Mouse (Mus musculus): Measurements from ENCODE around the gene Sympk. TPM values are rescaled to one million over a fixed set of nuclear protein-coding genes. Genes with fewer than 3 reads are reported as not detected.

The Sympk gene
- 100 to 1,000 TPM in 1 of 2 experiments, 10 to 100 TPM in 1; 92.0 to 105 TPM for total RNA-seq (2021)
- long read RNA-seq, experiment 1, full-length matches to known transcripts, result 16 of 21 reads
- long read RNA-seq, experiment 1, partial matches to known transcripts, result 2 of 21 reads
- long read RNA-seq, experiment 1, other reads (novel, unspliced or antisense), result 3 of 21 reads
- long read RNA-seq, experiment 2, full-length matches to known transcripts, result 3 of 17 reads
- long read RNA-seq, experiment 2, partial matches to known transcripts, result 11 of 17 reads
- long read RNA-seq, experiment 2, other reads (novel, unspliced or antisense), result 3 of 17 reads

DNA sequence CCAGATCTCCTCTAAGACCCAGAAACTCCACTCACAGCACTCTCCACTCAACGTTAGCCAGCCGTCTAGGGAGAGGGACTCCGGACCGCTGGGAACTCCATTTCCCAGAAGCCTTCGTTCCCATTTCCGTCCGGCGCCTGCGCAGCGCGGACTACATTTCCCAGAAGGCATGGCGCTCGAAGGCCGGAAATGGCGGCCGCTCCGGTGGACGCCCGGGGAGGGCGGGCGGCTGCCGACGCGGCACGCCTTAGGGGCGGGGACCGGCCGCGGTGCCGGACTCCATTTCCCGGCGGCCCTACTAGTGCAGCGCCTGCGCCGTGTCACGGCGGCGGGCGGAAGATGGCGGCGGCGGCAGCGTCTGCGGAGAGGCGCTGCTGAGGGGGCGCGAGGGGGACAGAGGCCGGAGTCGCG is at the start of gene Sympk:
Sympk (plus strand) TSS at position 282 of the 411 bp plus-strand sequence.
- DNase-seq (ENCODE audit: low spot score in 2 of 2), result peak; percentile 89 to 92

DNA sequence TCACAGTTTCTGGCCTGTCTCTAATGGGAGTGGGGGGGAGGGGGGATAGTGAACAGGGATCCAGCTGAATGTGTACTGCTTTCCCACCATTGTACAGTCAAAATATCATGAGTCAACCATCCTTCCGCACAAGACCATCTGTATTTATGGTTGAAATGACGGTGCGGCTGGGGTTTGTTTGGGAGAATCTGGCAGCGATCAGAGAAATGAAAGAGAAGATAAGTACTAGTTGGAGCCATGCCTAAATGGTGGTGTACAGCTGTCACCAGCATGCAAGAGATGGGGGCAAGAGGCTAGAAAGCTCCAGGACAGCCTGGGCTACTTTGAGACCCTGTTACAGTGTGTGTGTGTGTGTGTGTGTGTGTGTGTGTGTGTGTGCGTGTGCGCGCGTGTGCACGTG is 45.8 kb upstream of the Sympk start:
- no peak for DNase-seq (ENCODE audit: low spot score in 2 of 2)

DNA sequence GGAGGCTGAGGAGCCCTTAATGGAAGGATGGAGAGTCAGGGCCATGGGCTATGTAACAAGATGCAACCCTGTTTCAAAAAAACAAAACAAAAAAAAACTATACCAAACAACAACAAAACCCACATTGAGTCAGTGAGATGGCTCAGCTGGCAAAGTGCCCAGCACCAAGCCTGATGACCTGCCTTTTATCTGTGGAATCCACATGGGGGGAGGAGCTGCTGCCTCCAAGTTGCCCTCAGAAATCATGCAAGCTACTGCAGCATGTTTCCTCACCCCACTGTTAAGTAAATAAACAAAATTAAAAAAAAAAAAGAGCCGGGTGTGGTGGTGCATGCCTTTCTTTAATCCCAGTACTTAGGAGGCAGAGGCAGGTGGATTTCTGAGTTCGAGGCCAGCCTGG is 37.7 kb upstream of the Sympk start:
- DNase-seq (ENCODE audit: low spot score in 2 of 2), result no peak

DNA sequence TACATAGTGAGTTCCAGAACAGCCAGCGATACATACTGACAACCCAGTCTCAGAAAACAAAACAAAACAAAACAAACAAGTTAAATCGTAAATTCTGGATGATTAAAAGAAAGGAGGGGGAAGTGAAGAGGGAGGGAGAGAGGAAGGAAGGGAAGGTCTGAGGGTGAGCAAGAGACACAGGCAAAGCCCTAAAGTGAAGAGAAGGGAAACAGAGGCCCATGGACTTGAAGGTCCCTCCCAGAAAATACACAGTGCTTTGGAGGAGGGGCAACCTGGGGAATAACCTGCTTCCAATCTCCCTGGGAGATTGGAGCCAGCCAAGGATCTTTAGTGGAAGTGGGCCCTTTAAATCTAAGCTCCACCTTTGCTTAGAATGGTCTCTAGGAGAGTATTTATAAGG is 37.1 kb upstream of the Sympk start, which contains the start of gene Nanos2:
Nanos2 (plus strand) TSS at position 301 of the 400 bp plus-strand sequence.
- DNase-seq (ENCODE audit: low spot score in 2 of 2), result no peak

DNA sequence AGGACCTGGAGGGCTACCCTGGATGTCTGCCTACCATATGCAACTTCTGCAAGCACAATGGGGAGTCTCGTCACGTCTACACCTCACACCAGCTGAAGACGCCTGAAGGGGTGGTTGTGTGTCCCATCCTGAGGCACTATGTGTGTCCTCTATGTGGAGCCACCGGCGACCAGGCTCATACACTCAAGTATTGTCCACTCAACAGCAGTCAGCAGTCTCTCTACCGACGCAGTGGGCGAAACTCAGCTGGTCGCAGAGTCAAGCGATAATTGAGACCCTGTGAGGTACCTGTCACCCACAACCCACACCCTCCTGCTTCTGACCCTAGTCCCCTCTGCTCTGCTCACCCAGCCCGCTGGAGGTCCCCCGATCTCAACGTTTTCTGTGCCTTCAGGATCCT is 36.4 kb upstream of the Sympk start:
- no peak for DNase-seq (ENCODE audit: low spot score in 2 of 2)

DNA sequence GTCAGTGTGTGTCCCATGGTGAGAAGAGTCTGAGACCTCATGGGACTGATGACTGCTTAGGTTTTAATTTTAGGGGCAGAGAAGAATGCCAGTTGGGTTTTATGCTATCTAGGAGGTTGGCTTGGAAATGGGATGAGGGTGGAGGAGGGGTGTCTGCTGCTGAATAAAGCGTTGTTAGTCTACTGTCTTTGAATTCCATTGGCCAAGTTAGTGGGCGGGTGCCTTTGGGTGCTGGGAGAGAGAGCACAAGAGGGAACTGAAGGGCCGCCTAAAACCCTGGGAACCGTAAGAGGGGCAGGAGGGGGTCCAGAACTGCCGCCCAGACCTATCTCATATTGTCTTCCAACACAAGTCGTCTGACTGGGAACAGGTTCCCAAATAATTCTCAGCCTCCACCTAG is 35.4 kb upstream of the Sympk start:
- DNase-seq (ENCODE audit: low spot score in 2 of 2), result no peak

DNA sequence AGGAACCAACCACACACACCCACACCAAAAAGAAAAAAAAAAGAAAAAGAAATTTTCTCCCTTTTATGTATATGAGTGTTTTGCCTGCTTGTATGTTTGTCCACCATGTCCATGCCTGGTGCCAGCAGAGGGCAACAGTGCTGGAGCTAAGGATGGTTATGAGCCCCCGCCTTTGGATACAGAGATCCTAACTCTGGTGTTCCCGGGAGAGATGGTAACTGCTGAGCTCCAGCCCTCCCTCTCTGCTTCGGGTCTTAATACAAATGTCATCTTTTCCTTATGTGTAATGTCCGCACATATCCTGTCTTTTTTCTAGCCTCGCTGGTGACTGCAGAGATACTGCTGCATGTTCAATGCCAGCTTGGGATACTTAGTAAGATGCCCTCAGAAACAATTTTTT is 34.2 kb upstream of the Sympk start:
- no peak for DNase-seq (ENCODE audit: low spot score in 2 of 2)

DNA sequence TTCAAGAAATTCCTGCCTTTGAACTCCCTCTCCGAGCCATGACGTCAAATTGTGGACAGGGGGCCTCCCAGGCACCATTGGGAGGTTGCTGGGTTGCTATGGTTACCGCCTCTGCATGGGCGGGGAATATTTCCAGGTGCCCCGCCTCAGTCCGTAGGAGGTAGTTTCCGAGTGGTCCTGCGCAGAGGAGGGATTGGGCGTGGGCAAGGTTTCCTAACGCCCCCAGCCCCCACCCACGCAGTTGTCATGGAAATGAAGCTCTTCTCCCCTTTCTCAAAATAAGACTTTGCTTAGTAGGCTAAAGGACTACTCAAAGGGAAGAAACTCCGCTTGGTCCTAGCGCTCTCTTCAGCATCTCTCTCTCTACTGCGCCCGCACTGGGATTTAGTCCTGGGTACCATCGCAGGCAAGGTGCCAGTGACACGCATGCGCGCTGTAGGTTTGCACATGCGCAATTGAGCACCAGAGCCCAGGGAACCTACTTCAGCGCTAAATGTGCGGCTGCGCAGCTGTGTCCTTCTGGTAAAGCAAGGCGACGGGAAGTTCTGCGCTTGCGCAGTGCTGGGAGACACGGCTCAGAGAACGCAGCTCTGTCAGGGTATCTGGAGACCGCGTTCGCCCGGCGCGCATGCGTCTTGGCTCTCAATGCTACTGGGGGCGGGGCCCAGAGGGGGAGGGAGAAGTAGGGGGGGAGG is 33.4 kb upstream of the Sympk start, which contains the start of gene Mypop:
Mypop (plus strand) TSS at position 645 of the 695 bp plus-strand sequence.
- peak; percentile 98 for DNase-seq (ENCODE audit: low spot score in 2 of 2)

DNA sequence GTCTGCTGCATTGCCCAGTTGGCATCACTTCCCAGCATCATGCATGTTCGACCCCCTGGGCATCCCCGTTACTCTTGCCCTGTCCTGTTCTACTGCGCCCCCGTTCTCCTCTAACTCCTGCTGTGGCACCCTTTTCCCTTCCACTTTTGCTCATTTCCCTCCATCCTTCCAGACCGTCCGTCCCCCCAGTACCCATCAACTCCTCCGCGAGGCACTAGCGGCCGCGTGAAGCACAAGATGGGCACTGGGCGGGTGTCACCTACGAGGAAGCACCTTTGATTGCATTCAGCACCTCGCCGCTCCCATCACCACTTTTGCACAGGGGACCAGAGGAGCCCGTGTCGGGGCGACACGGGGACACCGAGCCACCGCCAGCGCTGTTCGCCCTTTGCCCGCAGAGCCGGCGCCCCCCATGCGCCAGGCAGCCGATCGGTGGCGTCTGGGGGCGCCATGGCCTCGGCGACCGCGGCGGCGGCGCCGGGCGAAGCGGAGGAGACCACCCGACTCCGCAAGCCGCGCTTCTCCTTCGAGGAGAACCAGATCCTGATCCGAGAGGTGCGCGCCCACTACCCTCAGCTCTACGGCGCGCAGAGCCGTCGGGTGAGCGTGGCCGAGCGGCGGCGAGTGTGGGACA is 32.4 kb upstream of the Sympk start:
- no peak for DNase-seq (ENCODE audit: low spot score in 2 of 2)

DNA sequence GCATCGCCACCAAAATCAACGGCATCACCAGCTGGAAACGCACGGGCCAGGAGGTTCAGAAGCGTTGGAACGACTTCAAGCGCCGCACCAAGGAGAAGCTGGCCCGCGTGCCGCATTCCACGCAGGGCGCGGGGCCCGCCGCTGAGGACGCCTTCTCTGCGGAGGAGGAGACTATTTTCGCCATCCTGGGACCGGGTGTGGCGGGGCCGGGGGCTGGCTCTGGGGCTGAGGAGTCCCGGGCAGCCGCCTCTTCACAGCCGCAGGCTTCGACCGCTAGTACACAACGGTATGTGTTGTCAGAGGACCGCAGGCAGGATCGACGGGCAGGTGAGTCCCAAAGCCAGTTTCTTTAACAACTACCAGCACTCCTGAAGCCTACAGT is 31.9 kb upstream of the Sympk start:
- peak; percentile 45 to 55 for DNase-seq (ENCODE audit: low spot score in 2 of 2)

DNA sequence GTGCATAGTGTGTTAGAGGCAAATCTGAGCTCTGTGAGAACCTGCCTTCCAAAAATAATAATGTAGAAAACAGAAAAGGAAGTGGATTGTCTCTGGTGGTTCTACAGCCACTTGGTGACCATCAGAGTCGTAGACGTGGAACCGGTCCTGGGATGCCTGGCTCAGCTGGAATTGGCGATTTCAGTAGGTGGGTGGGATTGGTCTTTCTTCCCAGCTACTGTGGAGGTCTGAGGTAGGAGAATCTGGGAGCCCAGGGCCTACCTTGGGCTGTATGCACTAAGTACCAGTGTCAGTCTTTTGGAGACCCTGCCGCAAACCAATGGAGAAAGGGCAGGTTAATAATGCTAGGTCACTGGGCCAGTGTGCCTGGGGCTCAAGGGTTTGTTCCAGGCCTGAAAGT is 31.1 kb upstream of the Sympk start:
- no peak for DNase-seq (ENCODE audit: low spot score in 2 of 2)

DNA sequence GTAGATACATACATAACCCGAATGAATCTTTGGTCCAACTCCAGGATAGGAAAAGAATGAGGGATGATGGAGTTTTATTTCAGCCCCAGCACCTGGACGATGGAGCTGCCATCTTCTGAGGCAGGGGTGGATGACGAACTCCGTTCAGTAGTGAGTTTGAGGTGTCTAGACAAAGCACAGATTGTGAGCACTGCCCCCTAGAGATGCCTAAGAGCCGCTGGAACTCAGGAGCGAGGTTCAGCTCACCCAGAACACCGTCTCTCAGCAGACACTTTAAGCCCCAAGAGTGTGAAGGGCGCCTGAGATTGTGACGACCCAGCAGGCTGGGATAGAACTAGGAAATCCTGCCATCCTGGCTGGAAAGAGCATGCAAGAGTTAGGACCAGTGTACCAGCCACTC is 25.3 kb upstream of the Sympk start:
- DNase-seq (ENCODE audit: low spot score in 2 of 2), result no peak

DNA sequence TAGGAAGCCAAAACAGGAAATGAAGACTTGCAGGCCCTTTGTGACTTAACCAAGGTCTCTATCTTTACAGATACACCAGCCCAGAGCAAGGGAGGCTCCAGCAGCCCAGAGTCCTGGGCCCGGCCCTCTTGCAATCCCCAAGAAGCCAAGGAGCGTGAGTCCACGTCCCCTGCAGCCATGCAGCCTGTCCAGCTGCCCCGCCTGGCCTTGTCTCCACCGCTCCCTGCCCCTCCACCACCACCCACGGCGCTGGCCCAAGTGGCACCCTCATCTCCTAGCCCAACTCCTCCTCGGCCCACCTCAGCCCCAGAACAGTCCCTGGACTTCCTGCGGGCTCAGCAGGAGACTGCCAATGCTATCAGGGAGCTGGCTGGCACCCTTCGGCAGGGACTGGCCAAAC is 23.8 kb upstream of the Sympk start:
- no peak for DNase-seq (ENCODE audit: low spot score in 2 of 2)

DNA sequence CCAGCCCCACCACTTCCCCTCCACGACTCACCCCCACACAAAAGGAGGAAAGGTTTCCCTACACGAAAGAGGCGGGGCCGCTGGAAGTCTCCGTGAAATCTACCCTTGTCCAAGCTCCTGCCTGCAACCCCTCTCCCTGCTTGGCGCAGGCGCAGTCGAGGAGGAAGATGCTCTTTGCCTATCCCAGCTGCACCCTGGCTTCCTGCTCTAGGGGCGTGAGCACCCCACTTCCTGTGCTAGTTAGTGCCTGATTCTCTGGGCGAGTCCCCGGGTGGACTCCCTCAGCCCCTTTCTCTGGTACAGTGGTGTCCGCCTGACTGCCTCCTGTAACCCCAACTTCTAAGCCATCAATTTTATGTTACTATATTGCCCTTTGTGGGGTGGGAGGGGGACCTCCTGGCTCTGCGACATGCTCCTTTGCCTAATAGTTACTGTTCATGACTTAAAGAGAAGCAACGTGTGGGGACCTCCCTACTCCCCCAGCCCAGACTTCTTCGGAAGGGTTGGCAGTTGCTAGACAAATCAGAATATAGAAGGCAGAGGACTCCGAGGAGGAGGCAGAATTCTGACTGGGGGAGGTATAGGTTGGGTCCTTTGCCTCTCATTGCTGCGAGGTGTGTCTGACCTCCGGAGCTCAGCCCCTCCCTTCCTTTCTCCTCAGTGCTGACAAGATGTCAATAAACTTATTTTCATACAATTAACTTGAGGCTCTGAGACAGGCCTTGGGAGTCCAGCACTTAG is 22.9 kb upstream of the Sympk start:
- peak; percentile 36 to 62 for DNase-seq (ENCODE audit: low spot score in 2 of 2)

DNA sequence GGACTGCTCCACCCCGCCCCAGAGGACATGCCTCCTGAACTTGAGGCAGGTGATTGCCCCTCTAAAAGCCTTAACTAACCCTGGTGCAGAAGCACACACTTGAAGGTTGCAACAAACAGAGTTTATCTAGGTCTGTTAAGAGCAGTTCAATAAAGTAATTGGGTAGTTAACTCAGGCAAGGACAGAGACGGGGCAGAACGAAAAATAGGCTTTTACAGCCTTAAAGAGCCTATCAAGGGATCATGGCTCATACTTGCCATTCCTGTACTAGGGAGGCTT is 22.4 kb upstream of the Sympk start:
- no peak for DNase-seq (ENCODE audit: low spot score in 2 of 2)

DNA sequence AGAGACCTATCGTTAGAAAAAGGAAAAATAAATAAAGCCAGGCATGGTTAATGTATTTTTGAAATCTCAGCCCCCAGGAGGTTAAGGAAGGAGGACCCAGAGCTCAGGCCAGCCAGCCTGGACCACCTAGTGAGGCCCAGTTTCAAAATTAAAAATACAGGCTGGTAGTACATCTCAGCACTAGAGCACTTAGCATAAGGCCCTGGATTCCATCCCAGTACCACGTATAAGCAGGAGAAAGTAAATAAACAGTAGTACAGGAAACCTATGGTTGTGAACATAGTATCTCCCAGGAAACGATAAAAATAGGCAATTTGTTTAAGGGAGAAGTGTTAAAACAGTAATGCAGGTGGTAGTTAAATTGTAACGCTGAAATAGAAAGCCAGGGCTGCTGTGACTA is 22.1 kb upstream of the Sympk start:
- no peak for DNase-seq (ENCODE audit: low spot score in 2 of 2)

DNA sequence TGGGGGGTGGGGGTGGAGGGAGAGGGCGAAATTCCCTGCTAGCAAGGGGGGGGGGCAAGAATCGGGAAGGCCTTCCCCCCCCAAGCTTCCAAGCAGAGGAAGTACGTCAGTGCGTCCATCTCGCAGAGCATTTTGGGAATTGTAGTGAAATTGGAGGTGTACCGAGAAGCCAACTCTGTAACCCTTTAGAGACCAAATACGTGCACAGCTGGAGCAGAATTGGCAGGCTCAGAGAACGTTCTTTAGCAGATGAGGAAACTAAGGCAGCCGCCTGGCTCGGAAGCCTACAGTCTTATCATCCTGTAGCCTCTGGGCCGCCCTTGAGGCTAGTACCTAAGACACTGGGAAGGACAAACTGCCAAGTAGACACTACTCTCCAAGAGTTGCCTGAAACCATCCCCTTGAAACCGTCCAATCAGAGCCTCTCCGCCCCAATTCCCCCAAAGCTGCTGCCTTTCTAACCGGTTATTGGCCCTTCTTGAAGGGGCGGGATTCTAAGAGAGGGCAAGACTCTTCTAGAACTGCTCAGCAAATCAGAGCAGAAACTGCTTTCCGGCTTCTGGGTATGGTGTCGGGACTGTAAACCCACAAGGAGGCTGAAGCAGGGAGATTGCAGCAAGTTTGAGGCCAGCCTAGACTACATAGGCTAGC is 21.2 kb upstream of the Sympk start:
- peak; percentile 59 to 60 for DNase-seq (ENCODE audit: low spot score in 2 of 2)

DNA sequence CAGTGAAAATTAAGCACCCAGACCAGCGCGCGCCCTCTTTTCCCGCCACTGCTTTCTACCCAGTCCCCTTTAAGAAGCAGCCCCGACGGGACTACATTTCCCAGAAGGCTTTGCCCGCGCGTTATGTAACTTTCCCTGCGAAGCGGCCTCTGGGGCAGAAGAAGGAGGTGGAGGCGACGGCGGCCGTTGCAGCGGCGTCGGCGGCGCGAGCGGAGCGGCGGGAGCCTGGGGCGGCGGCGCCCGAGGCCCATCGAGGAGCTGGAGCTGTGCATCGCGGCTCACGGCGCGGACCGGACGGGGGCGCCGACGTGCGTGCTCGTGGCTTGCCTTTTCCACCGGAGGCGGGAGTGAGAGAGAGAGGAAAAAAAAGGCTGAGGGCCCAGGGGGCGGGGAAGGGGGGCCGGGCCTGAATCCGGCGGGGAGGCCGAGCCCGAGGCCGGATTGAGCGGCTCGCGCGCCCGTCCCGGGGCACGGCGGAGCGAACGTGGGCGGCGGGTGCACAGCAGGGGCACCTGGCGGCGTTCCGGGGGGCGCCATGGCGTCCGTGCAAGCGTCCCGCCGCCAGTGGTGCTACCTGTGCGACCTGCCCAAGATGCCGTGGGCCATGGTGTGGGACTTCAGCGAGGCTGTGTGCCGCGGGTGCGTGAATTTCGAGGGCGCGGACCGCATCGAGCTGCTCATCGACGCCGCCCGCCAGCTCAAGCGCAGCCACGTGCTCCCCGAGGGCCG is 20.1 kb upstream of the Sympk start, which contains the start of gene Irf2bp1:
Irf2bp1 (plus strand) TSS at position 143 of the 729 bp plus-strand sequence.
- peak; percentile 90 to 91 for DNase-seq (ENCODE audit: low spot score in 2 of 2)

DNA sequence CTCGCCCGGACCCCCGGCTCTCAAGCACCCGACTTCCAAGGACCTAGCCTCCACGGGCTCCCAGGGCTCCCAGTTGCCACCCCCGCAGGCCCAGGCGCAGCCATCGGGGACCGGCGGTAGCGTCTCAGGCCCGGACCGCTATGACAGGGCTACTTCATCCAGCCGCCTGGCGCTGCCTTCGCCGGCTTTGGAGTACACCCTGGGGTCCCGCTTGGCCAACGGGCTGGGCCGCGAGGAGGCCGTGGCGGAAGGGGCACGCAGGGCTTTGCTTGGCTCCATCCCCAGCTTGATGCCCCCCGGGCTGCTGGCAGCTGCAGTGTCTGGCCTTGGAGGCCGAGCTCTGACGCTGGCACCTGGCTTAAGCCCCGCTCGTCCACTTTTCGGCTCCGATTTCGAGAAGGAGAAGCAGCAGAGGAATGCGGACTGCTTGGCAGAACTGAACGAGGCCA is 19.5 kb upstream of the Sympk start:
- peak; percentile 50 to 55 for DNase-seq (ENCODE audit: low spot score in 2 of 2)

DNA sequence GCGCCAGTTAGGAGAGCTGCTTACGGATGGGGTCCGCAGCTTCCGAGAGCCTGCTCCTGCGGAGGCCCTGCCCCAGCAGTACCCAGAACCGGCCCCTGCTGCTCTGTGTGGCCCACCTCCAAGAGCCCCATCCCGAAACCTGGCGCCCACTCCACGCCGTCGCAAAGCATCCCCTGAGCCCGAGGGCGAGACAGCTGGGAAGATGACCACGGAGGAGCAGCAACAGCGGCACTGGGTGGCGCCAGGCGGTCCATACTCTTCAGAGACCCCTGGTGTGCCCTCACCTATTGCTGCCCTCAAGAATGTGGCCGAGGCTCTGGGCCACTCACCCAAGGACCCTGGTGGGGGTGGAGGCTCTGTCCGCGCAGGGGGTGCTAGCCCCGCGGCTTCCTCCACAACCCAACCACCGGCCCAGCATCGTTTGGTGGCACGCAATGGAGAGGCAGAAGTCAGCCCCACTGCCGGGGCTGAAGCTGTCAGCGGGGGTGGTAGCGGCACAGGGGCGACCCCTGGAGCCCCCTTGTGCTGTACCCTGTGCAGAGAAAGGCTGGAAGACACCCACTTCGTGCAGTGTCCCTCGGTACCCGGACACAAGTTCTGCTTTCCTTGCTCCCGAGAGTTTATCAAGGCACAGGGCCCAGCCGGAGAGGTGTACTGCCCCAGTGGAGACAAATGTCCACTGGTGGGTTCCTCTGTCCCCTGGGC is 18.6 kb upstream of the Sympk start:
- DNase-seq (ENCODE audit: low spot score in 2 of 2), result no peak

Data from adrenal gland, adult 18-20 months (tissue).